Mouse (Mus musculus): ENCODE measurements at regions not wholly inside any gene's neighbourhood (a gene's known extent, or its start where the extent isn't known, plus 50 kb on each side); places are given as distances from the start of the nearest gene placed in this dataset.

GRCm38 (mm10) chr16:87028516-87029145 lies 325.4 kb upstream of the N6amt1 start:
- TF ChIP-seq HCFC1 (IDR thresholded peaks at IDR 0.05; ENCODE audit: borderline replicate concordance, insufficient read depth, low read length) (no peak), CHD2 (IDR thresholded peaks at IDR 0.05; ENCODE audit: low read depth, low read length) (no peak), MAFK (IDR thresholded peaks at IDR 0.05; ENCODE audit: insufficient read depth, low read depth, low read length) (no peak), ZNF384 (IDR thresholded peaks at IDR 0.05; ENCODE audit: low read depth, low read length) (no peak)

All from ES-E14 (cell line).